Mouse (Mus musculus) embryonic fibroblast, embryonic 13.5 days (primary cell): ENCODE measurements around the gene Cdk14.

Source experiments
- CTCF ChIP-seq: IDR thresholded peaks from 2 replicates; pipeline ENCODE4 v1.5.1; 2011; ENCODE audit warnings: mild to moderate bottlenecking, control low read depth, low read length, moderate library complexity, borderline replicate concordance; ENCODE audit not compliant: insufficient read depth
- POLR2A ChIP-seq: IDR thresholded peaks from 2 replicates; pipeline ENCODE4 v1.6.1; 2011; ENCODE audit warnings: low read depth, mild to moderate bottlenecking, control low read depth, low read length, moderate library complexity

DNA sequence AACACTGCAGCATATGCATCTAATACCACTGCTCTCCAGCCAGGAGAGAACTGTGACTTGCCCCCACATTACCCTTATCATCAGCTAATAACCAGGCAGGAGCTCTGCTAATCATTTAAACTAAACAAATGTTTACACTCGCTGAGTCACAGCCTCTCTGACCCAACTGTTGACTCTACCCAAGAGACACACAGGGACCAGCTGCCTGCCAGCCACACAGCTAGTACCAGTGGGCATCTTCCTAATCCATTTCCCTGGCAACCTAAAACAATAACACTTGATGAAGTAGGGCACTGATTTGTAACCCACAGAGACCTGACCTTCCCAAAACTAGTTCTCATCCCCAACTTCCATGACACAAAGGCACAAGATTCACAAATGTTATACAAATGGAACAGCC lies 119.8 kb downstream of the Cdk14 start:
- TF ChIP-seq CTCF = no peak
- no peak for TF ChIP-seq POLR2A
